Mouse (Mus musculus): ENCODE data around the gene Znrd1as. TPM values are rescaled to one million over a fixed set of nuclear protein-coding genes. Genes with fewer than 3 reads are reported as not detected.

Gene Znrd1as
- 1 to 10 TPM; 5.5 to 8.2 TPM for polyA plus RNA-seq (2017; shearing (Covaris generic))

- peak; percentile 96 for ATAC-seq
These were observed at the start of gene Znrd1as, which contains the start of gene Znrd1 for GRCm38 (mm10) chr17:36957999-36958743. Znrd1as (plus strand) TSS chr17:36958592. Znrd1 (minus strand) TSS chr17:36958559.

- no peak for ATAC-seq
These were observed 48.6 kb upstream of the Znrd1as start for GRCm38 (mm10) chr17:36909802-36910201.

GRCm38 (mm10) chr17:36912031-36912430 lies 46.4 kb upstream of the Znrd1as start:
- no peak for ATAC-seq

DNA sequence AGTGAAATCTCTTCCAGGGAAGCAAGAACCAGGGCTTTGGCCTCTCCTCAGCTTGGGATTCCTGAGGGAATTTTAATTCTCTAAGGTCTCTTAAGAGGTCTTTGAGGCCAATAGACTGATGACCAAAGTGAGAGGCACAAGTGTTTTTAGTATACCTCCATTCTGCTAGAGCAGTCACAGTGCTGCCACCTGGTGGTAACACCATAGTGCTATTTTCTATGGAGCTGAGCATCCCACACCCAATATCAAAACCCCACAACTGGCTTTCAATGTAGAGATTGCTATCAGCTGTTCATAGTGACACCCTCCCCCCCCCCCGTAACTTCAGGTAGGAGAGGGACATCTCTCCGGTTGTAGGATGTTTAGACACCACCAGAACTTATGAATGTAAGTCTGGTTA lies 44.3 kb upstream of the Znrd1as start:
- peak; percentile 77 for ATAC-seq

DNA sequence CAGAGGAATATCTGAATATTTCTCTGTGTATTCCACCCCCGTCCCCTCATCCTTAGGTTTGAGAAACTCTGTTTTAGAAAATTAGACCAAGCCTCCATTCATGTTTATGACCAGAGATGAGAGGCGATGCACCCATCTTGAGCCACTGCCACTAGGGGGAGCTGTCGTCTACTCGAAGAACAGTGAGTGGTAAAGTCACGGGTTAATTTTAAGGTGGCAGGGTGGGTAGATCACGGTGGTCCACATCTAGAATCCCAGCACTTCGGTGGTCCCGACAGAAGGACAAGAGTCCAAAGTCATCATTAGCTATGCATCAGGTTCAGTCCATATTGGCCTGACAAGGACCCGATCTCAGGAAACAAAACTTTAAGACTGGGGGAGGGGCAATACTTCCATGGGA lies 43.3 kb upstream of the Znrd1as start:
- ATAC-seq: peak; percentile 41

DNA sequence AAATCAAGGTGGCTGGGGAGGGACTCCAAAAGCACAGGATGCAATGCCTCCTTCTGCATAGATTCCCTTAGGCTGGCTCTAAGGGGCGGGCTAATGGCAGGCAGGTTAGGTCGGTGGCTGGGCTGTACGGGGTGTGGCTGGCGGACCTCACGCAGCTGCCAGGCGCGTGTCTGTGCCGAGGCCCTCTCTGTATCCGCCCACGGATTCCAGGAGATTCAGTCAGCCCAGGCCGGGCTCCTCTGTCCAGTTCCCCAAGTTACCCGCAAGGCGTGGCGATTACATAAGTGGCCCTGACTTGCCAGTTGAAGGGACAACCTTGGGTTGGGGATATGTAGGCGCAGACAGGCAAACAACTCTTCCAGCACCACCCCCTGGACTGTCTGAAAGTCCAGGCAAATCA lies 38.2 kb upstream of the Znrd1as start:
- no peak for ATAC-seq

DNA sequence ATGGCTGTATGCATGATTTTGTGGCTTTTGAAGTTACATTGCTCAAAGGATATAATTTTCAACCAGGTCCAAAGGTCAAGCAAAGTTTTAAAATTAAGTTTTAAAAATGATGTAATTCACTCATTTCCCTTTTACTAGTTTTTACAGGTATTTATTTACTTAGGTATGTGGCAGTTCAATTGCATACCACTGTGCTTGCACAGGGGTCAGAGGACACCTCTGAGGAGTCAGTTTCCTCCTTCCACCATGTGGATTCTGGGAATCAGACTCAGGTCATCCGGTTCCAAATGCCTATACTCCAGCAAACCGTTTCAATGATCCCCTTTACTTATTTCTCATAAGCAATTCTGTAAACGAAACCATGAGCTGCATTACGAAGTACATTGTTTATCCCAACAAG lies 35.7 kb upstream of the Znrd1as start:
- ATAC-seq: no peak

- ATAC-seq: no peak
These were observed 34.9 kb upstream of the Znrd1as start for GRCm38 (mm10) chr17:36923491-36923890.

GRCm38 (mm10) chr17:36927496-36928120 lies 30.8 kb upstream of the Znrd1as start:
- no peak for ATAC-seq

DNA sequence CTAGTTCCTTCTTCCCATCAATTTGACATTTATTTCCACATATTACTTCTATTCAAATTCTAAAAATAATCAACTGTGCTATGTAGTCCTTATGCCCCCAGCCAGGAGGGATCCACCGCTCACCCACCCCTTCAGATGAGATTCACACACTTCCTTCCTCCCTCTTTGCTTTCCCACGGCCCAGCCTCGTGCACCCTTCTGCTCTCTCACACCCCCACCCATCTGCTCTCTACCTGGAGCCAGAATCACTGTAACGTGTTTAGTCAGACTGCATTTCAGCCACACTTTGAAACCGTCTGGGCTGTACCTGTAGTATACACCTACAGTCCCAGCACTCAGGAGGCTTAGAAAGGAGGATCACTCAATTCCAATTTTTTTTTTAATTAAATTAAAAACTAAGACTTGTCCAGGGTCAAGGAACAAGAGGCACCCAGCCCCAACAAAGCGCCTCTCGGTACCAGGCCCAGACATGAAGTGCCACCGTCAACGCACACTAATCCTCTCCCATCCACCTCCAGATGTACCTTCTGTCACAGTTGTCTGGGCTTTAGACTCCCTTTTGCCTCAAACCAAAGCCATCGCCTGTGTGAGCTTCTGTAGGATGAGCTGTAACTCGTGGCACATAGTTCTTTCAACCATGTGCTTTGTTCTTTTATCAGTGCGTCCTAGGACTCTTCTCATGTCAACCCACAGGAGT lies 29.0 kb upstream of the Znrd1as start:
- no peak for ATAC-seq

DNA sequence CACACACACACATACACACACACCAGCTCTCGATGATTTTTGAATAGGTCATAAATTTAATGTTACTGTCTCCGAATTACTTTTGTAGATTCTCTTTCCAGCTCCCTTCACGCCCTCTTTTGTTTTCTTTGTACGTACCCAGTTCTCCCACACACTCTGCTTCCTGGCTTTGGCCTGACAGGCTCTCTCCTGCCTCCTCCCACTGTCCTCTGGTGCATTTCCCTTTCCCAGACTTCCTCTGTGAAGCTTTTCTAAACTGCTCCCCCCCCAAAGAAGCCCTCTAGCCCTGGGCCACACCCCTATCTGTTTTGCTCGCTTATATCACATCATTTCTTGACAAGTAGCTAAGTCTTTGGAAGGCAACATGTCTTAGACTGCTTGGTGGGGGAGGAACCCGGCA lies 28.2 kb upstream of the Znrd1as start:
- no peak for ATAC-seq

DNA sequence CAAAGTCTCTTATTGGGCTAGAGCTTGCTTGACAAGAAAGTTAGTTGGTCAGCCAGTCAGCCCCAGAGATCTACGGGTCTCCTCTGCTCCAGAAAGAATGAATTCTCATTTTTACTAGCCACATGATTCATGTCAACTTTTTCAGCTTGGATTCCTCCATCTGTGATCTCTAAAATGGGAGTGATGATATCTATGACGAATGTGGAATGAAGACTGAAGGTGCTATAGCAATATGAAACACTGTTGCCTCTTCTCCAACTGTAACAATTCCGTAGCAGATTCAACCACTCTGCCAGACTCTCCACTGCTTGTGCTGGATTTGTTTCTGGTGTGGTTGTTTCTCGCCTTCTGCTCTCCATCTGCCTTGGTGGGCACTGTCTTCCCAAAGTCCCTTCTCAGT lies 27.3 kb upstream of the Znrd1as start:
- no peak for ATAC-seq

DNA sequence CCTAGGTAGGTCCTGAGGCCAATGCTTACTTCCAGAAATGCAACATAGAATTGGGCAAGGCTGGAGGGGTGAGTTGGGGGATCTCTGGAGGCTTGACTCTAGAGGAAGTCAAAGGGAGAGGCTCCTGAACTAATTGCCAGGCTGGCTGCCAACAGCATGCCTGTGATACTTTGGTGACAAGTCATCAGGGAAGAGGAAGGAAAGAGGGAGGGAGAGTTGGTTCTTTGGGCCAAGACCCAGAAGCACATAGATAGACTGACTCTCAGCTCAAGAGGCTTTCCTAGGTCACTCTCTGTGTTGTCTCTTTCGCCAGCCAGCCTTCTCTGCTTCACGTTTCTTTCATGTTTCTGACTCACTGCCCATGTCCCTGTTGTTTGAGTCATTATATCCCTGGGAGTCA lies 26.6 kb upstream of the Znrd1as start:
- ATAC-seq: no peak

DNA sequence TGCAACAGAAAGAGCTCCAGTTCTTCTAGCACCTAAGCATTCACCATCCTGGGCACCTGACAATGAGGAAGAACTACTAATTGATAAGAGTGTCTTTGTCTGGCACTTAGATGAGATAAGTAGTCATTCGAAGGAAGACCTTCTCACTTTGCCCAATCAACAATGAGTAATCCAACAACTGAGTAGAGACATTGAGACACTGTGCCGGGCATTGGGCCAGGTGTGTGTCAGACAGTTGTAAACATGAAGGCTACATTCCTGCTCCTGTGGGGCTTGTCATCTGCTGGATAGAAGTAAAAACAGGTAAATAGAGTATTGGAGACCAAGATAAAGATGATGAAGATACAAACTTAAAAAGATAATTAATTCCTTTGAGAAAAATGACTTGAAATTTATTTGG lies 20.3 kb upstream of the Znrd1as start:
- ATAC-seq: no peak

DNA sequence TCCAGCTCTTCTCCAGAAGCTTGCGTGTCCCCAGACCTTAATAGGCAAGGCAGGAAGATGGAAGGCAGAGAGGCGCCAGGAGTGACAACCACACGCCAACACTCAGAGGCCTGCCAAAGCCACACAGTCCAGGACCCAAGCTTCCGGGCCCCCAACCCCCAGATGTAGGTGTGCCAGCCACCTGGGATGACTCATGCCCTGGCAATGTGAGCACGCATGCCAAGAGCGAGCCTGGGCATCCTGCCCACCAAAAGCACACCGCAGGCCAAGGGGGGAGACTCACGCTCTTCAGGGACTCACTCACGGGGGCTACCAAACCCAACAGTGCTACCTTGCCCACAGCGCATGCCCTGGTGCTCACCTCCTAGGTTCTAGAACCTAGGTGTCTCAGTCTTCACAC lies 16.0 kb upstream of the Znrd1as start:
- peak; percentile 79 for ATAC-seq

DNA sequence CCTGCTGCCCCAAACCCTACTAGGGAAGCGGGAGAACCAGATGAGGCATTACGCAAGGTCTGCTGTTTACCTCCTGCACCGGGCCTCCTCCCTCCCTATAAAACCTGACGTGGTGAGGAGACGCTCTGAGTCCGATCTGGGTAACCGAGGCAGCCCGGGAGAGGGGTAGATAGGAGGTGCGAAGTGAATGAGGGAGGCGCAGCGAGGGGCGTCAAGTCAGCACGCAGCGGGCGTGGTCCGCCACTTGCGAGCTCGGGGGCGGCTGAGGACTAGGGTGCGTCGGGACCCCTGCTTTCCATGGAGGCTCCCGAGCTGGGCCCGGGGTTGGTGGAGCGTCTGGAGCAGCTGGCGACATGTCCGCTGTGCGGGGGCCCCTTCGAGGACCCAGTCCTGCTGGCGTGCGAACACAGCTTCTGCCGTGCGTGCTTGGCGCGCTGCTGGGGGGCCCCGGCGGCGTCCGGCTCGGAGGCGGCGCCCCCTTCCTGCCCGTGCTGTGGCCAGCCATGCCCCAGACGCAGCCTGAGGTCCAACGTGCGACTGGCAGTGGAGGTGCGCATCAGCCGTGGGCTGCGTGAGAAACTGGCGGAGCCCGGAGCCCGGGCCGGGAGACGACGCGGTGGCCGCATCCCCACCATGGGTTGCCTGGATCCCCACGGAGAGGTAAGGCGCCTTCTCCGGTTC lies 15.5 kb upstream of the Znrd1as start, which contains the start of gene Rnf39:
Rnf39 (plus strand) TSS at position 128 of the 681 bp plus-strand sequence.
- peak; percentile 30 for ATAC-seq

- ATAC-seq: no peak
These were observed 14.7 kb upstream of the Znrd1as start for GRCm38 (mm10) chr17:36943691-36944090.

- ATAC-seq: peak; percentile 57
These were observed 14.1 kb upstream of the Znrd1as start for GRCm38 (mm10) chr17:36944121-36944775.

DNA sequence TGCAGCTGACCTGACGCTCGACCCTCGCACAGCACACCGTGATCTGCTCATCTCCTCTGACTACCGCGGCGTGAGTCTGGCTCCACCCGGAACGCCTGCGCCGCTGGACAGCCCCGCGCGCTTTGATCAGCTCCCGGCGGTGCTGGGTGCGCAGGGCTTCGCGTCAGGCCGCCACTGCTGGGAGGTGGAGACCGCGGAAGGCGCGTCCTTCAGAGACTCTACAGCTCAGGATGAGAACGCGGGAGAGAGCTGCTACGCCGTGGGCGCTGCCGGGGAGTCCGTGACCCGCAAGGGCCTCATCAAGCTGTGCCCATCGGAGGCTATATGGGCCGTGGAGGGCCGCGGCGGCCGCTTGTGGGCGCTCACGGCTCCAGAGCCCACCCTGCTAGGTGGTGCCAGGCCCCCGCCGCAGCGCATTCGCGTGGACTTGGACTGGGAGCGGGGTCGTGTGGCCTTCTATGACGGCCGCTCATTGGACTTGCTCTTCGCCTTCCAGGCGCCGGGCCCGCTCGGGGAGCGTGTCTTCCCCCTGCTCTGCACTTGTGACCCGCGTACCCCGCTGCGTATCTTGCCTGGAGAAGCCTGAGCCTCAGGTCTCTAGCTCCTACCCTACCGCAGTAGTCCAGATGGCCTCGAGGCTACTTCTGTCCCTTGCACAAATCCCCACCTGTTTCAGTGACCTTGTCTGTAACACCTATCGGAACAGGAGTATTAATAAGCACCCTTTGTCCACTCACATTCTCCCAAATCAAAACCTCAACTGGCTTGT lies 11.2 kb upstream of the Znrd1as start:
- ATAC-seq: no peak

GRCm38 (mm10) chr17:36948286-36948685 lies 10.1 kb upstream of the Znrd1as start:
- ATAC-seq: no peak

GRCm38 (mm10) chr17:36949265-36949664 lies 9.1 kb upstream of the Znrd1as start:
- no peak for ATAC-seq

Measured in CD4-positive, CD25-positive, alpha-beta regulatory T cell, adult 4 months (primary cell).